Mouse (Mus musculus): ENCODE data around the gene Fam89b.

Gene Fam89b

DNA sequence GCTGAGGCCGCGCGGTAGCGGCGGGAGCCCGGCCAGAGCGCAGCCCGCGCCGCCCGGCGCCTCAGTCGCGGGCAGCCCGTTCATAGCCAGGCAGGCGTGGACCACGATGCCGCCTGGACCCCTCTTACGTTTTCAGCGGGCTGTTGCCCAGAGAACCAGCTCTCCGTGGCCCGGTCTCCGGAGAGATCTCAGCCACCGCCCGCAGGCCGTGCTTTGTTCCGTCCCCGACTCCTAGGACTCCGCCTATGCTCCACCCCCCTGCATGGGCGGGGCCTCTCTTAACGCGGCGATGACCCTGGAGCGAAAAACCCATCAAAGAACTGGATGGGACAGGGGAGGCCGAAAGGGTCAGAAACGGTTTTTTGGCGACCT, at the start of gene Fam89b:
Gene Fam89b, minus strand, starts transcription at position 210 of the 372 bp plus-strand sequence.
- peak; percentile 85 for DNase-seq (ENCODE audit: low spot score)

DNA sequence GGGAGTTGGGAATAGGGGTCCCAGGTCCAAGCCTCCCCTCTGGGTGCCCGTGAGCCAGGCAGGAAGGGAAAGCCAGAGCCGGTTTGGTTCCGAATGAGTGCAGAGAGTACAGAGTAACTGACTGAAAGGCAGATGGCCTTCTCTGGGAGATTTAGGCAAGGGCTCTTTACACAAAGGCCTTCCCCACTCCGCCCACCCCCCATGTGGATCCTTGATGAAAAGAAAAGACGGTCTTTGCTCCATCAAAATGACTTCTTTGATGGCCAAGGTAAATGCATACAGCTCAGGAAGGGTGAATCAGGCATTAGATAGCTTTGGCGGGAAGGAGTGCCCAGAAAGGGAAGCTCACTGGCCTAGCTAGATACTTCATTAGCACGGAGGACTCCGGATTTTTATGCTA, 48.9 kb upstream of the Fam89b start:
- no peak for DNase-seq (ENCODE audit: low spot score)

DNA sequence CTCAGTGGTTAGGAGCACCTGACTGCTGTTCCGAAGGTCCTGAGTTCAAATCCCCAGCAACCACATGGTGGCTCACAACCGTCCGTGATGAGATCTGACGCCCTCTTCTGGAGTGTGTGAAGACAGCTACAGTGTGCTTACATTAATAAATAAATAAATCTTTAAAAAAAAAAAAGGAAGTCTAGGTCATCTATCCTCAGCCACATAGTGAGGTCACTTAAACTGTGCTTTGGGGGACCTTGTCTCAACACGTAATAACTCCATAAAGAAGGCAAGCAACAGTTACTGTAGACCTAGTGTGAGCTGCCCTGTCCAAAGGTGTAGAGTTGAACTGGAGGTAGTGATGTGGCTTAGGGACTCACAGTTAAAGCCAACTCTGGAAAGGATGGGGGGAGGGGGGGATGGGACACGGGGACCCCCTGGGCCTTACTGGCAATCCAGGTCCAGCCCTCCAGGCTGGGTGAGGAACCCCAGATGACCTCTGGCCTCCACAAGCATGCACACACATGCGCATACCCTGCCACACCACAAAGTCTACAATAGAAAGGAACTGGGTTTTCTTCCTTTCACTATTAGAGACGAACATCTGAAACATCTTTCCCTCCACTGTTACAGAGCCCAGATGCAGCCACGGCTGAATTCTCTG, 48.1 kb upstream of the Fam89b start:
- DNase-seq (ENCODE audit: low spot score): no peak

DNA sequence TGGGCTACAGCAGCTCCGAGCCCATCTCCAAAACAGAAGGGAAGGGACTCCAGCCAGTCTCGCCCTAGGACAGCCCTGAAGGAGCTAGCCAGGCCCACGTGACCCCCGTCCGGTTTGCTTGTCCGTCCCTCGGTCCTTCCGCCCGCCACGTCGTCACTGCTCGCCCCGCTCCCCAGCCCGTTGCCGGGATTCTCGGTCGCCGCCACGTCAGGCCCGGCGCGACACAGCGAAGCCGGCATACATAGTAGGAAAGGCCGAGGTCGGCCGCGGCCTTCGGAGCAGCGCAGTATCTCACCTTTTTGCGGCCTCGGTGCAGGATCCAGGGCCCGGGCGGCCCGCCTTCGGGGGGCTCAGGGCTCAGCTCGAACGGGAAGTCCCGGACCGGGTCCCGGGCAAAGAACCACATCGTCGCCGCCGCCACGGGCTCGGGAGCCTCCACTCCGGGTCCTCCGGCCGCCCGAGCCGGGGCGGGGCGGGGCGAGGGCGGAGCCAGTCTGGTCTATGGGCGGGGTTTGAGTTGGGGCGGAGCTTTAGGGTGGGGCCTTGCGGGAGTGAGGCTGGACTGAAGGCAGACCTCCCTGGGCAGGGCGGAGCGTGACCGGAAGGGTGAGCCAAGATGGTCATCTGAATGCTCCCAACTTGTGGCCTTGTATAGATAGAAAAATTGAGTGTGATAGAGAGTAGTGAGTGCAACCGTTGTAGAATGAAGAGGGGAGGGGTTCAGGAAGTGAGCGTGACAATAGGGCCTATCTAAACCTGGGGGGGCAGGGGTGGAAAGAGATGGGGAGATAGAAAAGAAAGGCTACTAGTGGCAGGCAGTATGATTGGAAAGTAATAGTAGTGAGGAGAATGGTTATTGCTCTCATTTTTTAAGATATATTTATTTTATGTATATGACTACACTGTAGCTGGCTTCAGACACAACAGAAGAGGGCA, 41.7 kb upstream of the Fam89b start, which contains the start of gene Scyl1:
Gene Scyl1, minus strand, starts transcription at position 495 of the 936 bp plus-strand sequence.
- DNase-seq (ENCODE audit: low spot score): peak; percentile 93

DNA sequence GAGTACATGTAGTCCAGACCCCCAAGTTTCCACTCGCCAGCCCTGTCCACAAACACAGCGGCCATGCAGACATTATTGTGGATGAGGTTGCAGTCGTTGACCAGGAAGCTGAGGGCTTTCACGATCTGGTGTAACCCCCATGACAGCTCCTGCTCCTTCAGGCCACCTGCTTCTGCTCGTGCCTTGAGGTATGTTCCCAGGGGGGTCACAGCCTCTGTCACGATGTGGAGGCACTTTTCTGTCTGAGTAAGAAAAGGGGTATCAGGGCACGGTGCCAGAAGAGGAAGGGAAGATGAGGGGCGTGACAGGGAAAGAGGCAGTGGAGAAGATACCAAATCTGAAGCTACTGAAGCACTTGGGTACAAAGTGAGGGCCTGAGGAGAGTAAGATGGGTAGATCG, 40.9 kb upstream of the Fam89b start:
- DNase-seq (ENCODE audit: low spot score): no peak

DNA sequence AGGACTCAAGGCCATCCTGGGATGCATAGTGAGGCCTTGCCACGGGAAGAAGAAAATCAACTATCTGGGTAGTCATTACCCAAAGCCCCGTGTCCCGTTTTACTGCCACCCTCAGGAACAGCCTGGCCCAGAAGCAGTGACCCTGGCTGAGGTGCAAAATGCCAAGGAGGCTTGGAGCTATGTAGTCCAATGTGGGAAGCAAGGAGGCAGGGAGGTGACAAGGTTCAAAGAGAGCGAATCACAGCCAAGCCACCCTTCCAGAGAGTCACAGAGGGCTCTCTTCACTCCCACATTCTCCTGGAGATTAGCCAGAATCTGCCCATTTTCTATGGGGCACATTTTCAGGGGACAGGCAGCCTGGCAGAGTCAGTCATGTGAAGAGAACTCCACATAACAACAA, 37.8 kb upstream of the Fam89b start:
- no peak for DNase-seq (ENCODE audit: low spot score)

DNA sequence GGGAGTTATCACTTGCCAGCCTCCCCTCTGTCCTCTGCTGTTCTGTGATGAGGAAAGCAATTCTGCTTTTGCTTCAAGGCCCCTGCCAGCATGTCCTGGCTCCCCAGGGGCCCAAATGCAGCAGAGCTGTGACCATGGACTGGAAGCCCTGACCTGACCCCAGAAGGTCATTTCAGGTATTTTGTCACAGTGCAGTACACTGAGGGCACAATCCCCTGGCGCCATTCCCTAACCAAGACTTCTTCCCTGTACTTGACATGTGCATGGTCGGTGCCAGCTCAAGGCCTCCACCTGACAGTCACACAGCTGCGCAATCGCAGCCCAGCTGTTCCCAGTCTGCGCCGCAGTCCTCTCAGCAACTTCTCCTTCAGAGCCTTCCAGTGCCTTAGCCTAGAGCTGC, 33.7 kb upstream of the Fam89b start:
- DNase-seq (ENCODE audit: low spot score): no peak

DNA sequence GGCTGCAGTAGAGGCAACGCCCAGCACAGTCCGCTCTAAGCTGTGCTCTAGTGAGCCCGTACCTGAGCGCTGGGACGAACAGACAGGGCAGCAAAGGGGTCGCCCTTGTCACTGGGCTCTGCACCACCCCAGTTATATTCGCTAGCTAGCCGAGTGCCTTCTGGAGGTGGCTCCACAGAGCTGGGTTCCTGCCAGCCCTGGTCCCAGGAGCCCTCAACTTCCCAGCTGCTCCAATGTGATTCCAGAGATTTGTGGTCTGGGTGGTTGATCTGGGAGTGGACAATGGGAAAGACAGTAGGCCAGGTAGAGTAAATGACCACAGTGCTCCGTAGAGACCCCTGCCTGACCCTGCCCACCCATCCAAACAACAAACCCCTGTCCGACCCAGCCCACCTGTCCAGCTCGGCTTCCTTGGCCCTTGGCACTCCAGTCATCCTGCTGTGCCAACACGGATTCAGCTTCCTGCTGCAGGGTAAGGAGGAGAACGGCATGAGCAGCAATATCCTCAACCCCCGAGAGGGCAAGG, 29.5 kb upstream of the Fam89b start:
- DNase-seq (ENCODE audit: low spot score): no peak

DNA sequence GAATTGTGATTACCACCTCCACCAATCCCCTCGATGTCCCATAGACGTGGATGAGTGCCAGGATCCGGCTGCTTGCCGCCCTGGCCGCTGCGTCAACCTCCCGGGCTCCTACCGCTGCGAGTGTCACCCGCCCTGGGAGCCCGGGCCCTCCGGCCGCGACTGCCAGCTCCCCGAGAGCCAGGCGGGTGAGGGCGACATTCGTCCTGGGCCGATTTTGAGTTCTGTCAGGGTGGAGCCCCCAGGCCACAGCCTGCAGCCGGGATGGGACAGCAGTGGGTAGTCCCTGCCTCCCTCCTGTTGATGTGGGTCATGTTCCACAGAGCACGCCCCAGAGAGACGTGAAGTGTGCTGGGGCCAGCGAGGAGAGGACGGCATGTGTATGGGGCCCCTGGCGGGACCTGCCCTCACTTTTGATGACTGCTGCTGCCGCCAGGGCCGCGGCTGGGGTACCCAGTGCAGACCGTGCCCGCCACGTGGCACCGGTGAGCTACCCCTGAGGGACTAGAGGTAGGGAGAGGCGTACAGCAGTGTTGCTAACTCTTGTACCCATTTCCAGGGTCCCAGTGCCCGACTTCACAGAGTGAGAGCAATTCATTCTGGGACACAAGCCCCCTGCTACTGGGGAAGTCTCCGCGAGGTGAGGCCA, 27.7 kb upstream of the Fam89b start:
- DNase-seq (ENCODE audit: low spot score): no peak

DNA sequence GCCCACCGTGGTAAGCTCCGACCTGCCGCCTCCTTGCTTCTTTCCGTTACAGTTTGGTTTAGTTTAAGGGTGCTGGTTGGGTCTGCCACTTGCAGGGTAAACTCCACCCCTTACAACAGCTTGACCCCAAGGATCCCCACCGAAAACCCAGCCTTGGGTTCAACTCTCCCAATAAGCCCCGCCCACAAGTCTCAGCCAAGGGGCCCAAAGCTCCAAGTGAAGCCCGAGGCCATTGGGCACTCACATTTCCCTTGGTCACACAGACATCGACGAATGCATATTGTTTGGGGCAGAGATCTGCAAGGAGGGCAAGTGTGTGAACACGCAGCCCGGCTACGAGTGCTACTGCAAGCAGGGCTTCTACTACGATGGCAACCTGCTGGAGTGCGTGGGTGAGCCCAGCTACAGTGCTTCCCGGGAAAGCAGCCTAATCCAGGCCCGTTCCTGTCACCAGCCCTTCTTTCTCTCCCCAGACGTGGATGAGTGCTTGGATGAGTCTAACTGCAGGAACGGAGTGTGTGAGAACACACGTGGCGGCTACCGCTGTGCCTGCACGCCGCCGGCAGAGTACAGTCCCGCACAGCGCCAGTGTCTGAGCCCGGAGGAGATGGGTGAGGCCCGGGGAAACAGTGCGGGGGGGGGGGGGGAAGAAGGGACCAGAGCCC, 27.0 kb upstream of the Fam89b start:
- peak; percentile 77 for DNase-seq (ENCODE audit: low spot score)

DNA sequence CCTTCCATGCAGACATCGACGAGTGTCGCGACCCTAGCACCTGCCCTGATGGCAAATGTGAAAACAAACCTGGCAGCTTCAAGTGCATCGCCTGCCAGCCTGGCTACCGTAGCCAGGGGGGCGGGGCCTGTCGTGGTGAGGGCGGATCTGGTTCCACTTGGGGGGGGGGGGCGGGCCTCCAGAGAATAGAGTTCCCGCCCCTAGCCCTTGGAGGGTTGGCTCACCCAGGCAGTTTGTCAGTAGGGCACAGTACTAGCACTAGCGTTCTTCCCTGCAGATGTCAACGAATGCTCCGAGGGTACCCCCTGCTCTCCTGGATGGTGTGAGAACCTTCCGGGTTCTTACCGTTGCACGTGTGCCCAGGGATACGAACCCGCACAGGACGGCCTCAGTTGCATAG, 22.3 kb upstream of the Fam89b start:
- no peak for DNase-seq (ENCODE audit: low spot score)

DNA sequence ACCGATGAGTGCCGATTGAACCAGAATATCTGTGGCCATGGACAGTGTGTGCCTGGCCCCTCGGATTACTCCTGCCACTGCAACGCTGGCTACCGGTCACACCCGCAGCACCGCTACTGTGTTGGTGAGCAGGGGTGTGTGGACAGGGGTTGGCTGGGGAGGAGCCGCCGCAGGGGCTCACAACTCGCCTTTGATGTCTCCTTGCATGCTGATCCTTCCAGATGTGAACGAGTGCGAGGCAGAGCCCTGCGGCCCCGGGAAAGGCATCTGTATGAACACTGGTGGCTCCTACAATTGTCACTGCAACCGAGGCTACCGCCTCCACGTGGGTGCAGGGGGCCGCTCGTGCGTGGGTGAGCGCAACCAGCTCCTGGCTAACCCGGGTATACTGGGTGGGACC, 21.5 kb upstream of the Fam89b start:
- no peak for DNase-seq (ENCODE audit: low spot score)

DNA sequence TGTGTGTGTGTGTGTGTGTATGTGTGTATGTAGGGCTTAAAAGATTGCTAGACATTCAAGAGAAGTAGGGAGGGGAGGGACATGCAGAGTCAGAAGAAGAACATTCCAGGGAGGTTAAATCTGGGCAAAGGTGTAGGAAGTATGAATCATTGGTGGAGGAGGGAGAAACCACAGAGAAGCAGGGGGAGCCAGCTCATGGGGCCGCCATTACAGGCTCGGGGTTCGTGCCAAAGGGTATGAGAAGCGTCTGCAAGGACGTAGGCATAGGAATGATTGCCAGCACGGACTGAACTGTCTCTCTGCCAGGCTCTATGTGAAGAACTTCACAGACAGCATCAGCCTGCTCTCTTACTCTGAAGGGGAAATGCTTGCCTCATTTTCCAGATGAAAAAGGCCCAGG, 20.0 kb upstream of the Fam89b start:
- DNase-seq (ENCODE audit: low spot score): no peak

DNA sequence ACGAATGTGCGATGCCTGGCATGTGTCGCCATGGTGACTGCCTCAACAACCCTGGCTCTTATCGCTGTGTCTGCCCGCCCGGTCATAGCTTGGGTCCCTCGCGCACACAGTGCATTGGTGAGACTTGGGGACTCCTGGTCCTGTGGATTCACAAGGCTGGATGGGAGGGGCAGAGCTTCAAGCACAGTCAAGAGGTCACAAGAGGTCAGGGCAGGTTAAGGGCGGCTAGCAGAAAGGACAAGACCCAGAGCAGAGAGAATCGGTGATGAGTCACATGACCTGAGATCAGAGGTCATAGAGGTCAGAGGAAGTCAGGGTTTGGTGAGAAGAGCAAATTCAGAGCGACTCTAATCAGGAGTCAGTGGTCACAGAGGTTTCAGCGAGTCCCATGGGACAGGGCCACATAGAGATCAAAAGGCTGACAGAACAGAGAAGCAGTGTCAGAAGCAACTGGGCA, 17.5 kb upstream of the Fam89b start:
- no peak for DNase-seq (ENCODE audit: low spot score)

DNA sequence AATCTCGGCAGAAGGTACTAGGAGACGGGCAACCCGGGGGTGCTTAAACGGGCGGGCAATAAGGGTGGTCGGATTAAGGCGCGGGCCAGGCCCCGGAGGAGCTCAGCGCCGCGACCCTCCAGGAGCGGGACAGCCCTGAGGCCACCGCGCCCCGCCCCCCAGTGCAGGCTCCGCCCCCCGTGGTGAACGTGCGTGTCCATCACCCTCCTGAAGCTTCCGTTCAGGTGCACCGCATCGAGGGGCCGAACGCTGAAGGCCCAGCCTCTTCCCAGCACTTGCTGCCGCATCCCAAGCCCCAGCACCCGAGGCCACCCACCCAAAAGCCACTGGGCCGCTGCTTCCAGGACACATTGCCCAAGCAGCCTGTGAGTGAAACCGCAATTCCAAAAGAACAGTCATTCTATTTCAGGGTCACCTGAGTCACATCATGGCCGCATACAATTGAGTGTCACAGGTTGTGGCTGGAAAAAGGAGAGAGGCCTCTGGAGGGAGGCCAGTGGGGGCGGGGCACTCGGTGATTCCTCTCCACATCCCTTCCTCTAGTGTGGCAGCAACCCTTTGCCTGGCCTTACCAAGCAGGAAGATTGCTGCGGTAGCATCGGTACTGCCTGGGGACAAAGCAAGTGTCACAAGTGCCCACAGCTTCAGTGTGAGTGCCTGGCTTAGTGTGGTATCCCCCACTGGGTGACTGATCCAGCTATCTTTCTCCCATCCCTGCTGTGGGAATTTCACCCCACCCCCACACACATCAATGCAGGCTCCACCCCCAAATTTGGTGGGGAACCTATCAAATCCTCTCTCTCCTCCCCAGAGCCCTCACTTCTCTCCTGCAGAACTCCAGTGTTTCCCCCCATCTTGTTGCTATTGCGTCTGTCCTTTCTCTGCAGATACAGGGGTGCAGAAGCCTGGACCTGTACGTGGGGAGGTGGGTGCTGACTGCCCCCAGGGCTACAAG, 16.6 kb upstream of the Fam89b start:
- DNase-seq (ENCODE audit: low spot score): no peak

DNA sequence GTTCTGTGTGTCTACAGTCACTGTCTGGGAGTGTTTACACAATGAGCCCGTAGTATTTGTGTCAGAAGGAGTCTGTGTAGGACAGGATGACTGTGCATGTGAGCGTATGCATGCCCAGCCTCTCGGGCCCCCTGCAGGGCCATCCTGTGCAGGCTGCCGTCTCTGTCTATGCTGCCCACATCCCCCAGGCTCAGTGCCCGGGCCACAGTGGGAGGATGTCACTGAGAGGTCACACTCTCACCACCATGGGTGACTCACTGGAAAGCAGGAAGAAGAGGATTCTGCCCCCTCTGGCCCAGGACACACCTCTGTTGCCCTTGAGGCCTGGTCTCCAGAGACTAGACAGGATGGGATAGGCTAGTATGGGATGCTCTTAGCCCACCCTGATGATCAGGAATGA, 14.1 kb upstream of the Fam89b start:
- no peak for DNase-seq (ENCODE audit: low spot score)

DNA sequence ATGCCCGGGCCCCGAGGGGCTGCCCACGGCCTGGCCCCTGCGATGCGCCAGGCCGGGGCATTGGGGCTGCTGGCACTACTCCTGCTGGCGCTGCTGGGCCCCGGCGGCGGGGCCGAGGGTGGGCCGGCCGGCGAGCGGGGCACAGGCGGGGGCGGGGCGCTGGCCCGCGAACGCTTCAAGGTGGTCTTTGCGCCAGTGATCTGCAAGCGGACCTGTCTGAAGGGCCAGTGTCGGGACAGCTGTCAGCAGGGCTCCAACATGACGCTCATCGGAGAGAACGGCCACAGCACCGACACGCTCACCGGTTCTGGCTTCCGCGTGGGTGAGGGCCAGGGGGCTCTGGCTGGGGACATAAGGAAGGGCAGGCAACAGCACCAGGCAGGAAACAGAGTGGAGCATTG, 12.8 kb upstream of the Fam89b start:
- DNase-seq (ENCODE audit: low spot score): no peak

DNA sequence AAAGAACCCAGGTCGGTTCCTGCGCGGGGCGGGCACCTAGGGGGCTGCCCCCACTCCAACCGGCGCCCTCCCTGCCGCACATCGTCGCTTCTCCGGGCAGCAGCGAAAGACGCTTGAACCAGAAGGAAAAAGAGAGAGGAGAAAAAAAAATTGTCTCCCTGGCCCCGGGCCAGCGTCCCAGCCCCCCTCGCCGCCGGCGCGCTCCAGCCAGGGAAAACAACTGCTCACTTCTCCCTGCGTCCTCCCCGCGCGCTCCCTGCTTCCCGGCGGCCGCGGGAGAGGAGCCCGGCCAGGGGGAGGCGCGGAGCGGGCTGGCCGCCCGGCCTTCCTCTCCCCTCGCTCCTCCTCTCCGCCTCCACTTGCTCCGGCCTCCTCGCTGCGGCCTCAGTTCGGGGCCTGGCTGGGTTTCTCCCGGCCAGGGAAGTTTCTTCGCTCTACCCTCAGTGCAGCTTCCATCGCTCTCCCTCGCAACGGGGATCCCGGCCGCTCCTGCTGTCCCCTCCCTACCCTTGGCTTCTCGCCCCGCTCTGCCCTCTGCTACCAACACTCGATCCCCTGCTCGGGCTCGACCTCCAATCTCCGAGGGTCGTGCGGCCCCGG, 12.3 kb upstream of the Fam89b start:
- peak; percentile 60 for DNase-seq (ENCODE audit: low spot score)

DNA sequence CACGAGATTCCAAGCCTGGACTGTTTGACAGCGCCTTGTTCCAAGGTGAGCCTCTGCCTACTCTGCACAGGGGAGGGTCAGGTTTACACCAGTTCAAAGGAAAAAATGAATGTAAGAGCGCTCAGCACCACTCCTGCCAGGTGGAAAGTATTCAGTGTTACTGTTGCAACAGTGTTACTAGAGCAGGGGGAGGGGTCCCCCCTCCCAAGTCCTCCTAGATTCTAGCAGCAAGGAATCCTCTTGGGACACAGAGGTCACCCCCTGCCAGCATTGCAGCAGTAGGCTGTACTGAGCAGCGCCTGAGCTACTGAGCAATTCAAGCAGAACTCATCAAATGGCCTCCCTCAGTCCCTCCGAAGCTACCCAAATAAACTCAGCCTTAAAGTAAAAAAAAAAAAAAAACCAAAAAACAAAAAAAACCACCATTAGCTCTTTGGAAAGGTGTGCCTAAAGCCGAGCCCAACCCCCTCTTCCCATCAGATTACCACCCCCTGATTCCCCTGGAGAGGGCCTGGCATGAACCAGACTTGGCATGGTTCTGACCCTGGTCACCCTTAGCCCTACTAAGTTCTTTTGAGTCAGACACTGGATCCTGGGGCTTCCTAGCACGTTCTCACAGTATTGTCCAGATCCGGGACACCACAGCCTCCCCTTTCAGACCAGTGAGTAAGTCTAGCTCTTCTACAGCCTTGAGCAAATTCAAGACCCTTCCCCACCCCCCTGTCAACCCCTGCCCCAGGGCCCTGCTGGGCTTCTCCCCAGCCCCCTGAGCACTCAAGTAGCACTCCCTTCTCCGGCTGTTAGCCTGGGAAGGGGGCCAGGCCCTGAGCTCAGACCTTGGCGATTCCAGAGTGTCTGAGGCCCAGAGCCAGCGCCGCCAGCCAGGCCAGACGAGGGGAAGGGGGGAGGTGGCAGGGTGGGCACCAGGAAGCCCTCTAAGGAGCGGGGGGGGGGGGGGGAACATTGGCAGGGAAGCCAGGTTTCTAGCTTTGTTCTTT, 11.2 kb upstream of the Fam89b start, which contains the start of gene Ltbp3:
Gene Ltbp3, plus strand, starts transcription at position 585 of the 998 bp plus-strand sequence.
- peak; percentile 40 for DNase-seq (ENCODE audit: low spot score)
